Mouse (Mus musculus): ENCODE results near the gene Ccr1. TPM values are rescaled to one million over a fixed set of nuclear protein-coding genes. Genes with fewer than 3 reads are reported as not detected.
"Not testable (repeated sequence)": the region's sequence is repeated elsewhere in the genome, so short reads cannot be mapped to it uniquely, and the experiment has no call there.

Gene Ccr1
- polyA plus RNA-seq, 1 experiment, result 3.8 TPM

DNA sequence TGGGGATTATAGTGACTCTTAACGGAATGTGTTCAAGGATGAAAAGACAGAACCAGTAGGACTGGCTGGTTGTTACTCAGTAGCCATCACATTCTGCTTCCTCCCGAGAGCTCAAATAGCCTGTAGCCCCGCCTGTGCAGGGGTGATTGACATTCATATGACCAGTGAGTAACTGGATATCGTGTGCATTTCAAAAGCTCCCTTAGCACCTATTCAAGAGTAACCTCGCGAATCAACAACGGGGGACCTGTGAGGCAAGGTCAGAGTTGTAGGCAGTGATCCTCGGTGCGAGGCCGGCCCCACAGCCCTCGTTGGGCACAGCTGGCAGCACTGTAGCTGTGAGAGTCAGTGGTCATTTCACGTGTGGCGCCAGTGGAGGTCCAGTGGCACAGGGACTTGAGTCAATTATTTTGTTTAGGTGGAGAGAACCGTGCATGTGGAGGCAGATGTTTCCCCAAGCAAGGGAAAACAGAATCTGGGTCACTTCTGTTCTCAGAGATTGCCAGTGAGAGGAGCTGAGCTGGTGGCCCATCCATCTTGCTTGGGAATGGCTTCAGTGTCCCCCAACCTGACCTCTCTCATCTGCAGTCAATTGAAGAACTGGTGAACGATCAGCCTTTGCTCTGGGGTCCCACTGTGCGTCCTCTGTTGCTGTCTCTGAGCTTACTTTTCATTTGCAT lies 41.1 kb downstream of the Ccr1 start:
- DNase-seq (ENCODE audit: low spot score), result no peak

DNA sequence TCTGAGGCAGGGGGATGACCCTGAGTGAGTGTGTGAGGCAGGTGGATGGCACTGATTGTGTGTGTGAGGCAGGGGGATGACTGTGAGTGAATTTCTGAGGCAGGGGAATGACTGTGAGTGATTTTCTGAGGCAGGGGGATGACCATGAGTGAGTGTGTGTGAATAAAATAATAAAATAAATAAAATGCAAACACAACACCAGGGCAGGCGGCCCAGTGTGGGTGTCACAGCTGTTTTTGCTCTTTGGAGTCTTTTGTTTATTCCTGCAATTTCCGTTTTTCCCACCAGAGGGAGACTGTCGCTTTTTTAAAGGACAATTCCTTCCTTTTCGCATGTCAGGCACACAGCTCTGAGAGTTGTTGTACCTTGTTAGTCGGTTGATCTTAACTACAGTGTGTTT lies 42.5 kb downstream of the Ccr1 start:
- not testable (repeated sequence) for DNase-seq (ENCODE audit: low spot score)

DNA sequence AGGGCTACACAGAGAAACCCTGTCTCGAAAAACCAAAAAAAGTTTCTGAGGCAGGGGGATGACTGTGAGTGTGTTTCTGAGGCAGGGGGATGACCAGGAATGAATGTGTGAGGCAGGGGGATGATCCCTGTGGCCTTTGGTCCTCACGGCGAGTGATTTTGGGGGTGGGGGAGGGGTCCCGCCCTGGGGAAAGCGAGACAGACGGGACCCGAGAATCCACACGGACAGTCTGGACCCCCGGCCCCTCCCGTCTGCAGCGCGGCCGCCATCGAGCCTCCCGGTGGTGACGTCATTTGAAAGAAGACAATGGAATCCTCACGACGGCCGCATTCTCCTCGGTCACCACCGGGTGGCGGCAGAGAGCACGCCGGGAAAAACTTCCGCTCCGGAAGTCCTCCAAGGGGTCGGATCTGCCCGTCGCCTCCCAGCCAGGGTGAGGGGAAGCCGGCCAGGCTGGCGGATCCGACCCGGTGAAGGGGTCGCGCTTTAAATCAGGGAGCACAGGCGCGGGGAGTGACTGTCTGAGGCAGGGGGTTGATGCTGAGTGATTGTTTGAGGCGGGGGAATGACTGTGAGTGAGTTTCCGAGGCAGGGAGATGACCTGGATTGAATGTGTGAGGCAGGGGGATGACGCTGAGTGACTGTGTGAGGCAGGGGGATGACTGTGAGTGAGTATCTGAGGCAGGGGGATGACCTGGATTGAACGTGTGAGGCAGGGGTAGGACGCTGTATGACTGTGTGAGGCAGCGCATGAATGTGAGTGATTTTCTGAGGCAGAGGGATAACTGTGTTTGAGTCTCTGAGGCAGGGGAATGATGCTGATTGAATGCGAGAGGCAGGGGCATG lies 43.2 kb downstream of the Ccr1 start:
- peak; percentile 87 for DNase-seq (ENCODE audit: low spot score)

- peak; percentile 87 for DNase-seq (ENCODE audit: low spot score)
These were observed 43.9 kb downstream of the Ccr1 start for GRCm38 (mm10) chr9:123924589-123925066.

- peak; percentile 41 for DNase-seq (ENCODE audit: low spot score)
These were observed 44.5 kb downstream of the Ccr1 start for GRCm38 (mm10) chr9:123924035-123924434.

DNA sequence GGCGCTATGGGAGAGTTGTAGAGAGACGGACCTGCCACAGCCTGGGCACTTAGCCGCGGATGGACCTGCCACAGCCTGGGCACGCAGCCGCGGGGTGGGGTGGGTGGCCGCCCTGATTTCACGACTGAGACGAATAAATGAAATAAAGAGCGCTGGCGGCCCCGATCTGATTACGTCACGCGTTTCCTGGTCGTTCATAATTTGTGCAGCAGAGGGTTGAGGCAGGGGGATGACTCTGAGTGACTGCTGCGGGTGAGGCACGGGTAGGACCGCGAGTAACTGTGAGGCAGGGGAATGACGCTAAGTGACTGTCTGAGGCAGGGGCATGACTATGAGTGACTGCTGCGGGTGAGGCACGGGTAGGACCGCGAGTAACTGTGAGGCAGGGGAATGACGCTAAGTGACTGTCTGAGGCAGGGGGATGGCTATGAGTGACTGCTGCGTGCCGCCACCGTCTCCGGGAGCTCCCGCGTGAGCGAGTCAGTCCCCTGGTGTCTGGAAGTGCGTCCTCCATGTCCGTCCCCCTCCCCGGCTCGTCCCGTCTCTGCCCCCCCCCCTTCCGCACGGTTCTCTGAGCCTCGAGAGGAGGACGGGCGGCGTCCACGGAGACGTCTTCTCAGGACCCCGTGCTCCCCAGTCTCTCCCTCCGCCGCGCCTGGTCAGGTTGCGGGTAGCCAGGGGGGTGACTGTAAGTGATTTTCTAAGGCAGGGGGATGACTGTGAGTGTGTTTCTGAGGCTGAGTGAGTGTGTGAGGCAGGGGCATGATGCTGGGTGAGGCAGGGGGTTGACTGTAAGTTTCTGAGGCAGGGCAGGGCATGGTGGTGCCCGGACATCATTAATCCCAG lies 45.1 kb downstream of the Ccr1 start:
- DNase-seq (ENCODE audit: low spot score), result peak; percentile 34

Other genes starting within 250 kb of the Ccr1 start
- gene Cxcr6, start 162.2 kb downstream of the Ccr1 start, polyA plus RNA-seq (2012; rRNA removed), result 1.4 and 1.5 TPM in 2 replicates
- 12.8 and 24.5 TPM in 2 replicates for gene Fyco1, start 116.8 kb downstream of the Ccr1 start, polyA plus RNA-seq (2012; rRNA removed)
- gene Xcr1, start 106.7 kb downstream of the Ccr1 start, polyA plus RNA-seq (2012; rRNA removed), result 0.60 and 0.80 TPM in 2 replicates
- 0.17 and 0.37 TPM in 2 replicates for gene Ccr1l1, start 9.7 kb upstream of the Ccr1 start, polyA plus RNA-seq (2012; rRNA removed)
- gene Ccr3, start 53.3 kb upstream of the Ccr1 start, polyA plus RNA-seq (2012; rRNA removed), result 0.32 and 0.38 TPM in 2 replicates
- 10.9 and 11.1 TPM in 2 replicates for gene Ccr2, start 133.3 kb upstream of the Ccr1 start, polyA plus RNA-seq (2012; rRNA removed)
- 2.9 and 5.2 TPM in 2 replicates for gene Ccr5, start 152.9 kb upstream of the Ccr1 start, polyA plus RNA-seq (2012; rRNA removed)

All from urinary bladder, adult 2 months (tissue).